Mouse (Mus musculus): Measurements from ENCODE around the gene Tet3.

Gene Tet3

GRCm38 (mm10) chr6:83341387-83341786 lies 117.5 kb downstream of the Tet3 start:
- no peak for DNase-seq (ENCODE audit: low spot score in 2 of 2)

- no peak for DNase-seq (ENCODE audit: low spot score in 2 of 2)
These were observed 131.2 kb downstream of the Tet3 start for GRCm38 (mm10) chr6:83327591-83328190.

GRCm38 (mm10) chr6:83326761-83327160 lies 132.1 kb downstream of the Tet3 start:
- DNase-seq (ENCODE audit: low spot score in 2 of 2): no peak

- DNase-seq (ENCODE audit: low spot score in 2 of 2): no peak
These were observed 132.5 kb downstream of the Tet3 start for GRCm38 (mm10) chr6:83326394-83326736.

GRCm38 (mm10) chr6:83325525-83326393 lies 133.1 kb downstream of the Tet3 start, which contains the start of the genes Mthfd2 and Mob1a:
Gene Mthfd2 (minus strand): TSS chr6:83325908.
Gene Mob1a (plus strand): TSS chr6:83326016.
- DNase-seq (ENCODE audit: low spot score in 2 of 2): peak; percentile 86 to 95

GRCm38 (mm10) chr6:83323652-83324419 lies 135.0 kb downstream of the Tet3 start:
- no peak for DNase-seq (ENCODE audit: low spot score in 2 of 2)

- no peak for DNase-seq (ENCODE audit: low spot score in 2 of 2)
These were observed 136.1 kb downstream of the Tet3 start for GRCm38 (mm10) chr6:83322794-83323193.

- no peak for DNase-seq (ENCODE audit: low spot score in 2 of 2)
These were observed 137.0 kb downstream of the Tet3 start for GRCm38 (mm10) chr6:83321927-83322326.

- DNase-seq (ENCODE audit: low spot score in 2 of 2): peak; percentile 79 to 91
These were observed 141.7 kb downstream of the Tet3 start for GRCm38 (mm10) chr6:83317108-83317741.

- no peak for DNase-seq (ENCODE audit: low spot score in 2 of 2)
These were observed 142.9 kb downstream of the Tet3 start for GRCm38 (mm10) chr6:83316022-83316421.

- no peak for DNase-seq (ENCODE audit: low spot score in 2 of 2)
These were observed 143.6 kb downstream of the Tet3 start for GRCm38 (mm10) chr6:83315293-83315692.

- no peak for DNase-seq (ENCODE audit: low spot score in 2 of 2)
These were observed 146.4 kb downstream of the Tet3 start for GRCm38 (mm10) chr6:83312514-83312913.

Data from left cerebral cortex, adult 9 months (tissue).